Mouse (Mus musculus) heart, embryonic 10.5 days (tissue): Measurements from ENCODE around the gene Crtap. TPM values are rescaled to one million over a fixed set of nuclear protein-coding genes. Genes with fewer than 3 reads are reported as not detected.
"Not testable (repeated sequence)": the region's sequence is repeated elsewhere in the genome, so short reads cannot be mapped to it uniquely, and the experiment has no call there.

Source experiments
- DNase-seq: peaks from one replicate; pipeline ENCODE4 v3.0.0-alpha.2; 2017; ENCODE audit warnings: low spot score
- H3K27ac ChIP-seq: fragments of 300-500 bp; sonication (generic); 2 replicates; pipeline ENCODE4 v1.5.1; 2016; ENCODE audit warnings: mild to moderate bottlenecking
- H3K27me3 ChIP-seq: fragments of 300-500 bp; sonication (generic); 2 replicates; pipeline ENCODE4 v1.6.1; 2016; ENCODE audit warnings: mild to moderate bottlenecking; ENCODE audit not compliant: poor library complexity, insufficient read depth, severe bottlenecking
- H3K36me3 ChIP-seq: fragments of 300-500 bp; sonication (generic); 2 replicates; pipeline ENCODE4 v1.6.1; 2016; ENCODE audit warnings: mild to moderate bottlenecking, moderate library complexity
- H3K4me1 ChIP-seq: fragments of 300-500 bp; sonication (generic); 2 replicates; pipeline ENCODE4 v1.6.1; 2016; ENCODE audit warnings: mild to moderate bottlenecking
- H3K4me3 ChIP-seq: fragments of 300-500 bp; sonication (generic); 2 replicates; pipeline ENCODE4 v1.5.1; 2016; ENCODE audit warnings: mild to moderate bottlenecking, moderate library complexity
- H3K9me3 ChIP-seq: fragments of 300-500 bp; sonication (generic); 2 replicates; pipeline ENCODE4 v1.6.1; 2016; ENCODE audit warnings: mild to moderate bottlenecking, moderate library complexity
- WGBS: fragments of 180-500 bp; shearing (Covaris S2); methylation state at CpG from one replicate; pipeline ENCODE4 v1.1.7; 2016; 5-methylcytosine and 5-hydroxymethylcytosine counted together
- polyA plus RNA-seq: library from polyadenylated mRNA; unstranded; fragments of >200 nt; fragmentation: Nextera tagmentation; extraction: Ambion mirVana; gene quantifications from 2 replicates; pipeline ENCODE4 v1.2.1, GENCODE M21; 2016

Gene Crtap
- polyA plus RNA-seq, 1 experiment from 2014 or later: 92.4 TPM

GRCm38 (mm10) chr9:114369389-114369788 is 21.1 kb downstream of the Crtap start:
- H3K4me1 ChIP-seq, H3K4me3 ChIP-seq, H3K27ac ChIP-seq, DNase-seq, H3K36me3 ChIP-seq, H3K9me3 ChIP-seq: not testable (repeated sequence)
- peaks cover 11% of the 10 kb centered on the region; the same call in 1 of the 2 replicates for H3K27me3 ChIP-seq
- WGBS: 54% methylated on average over 5 of the region's 5 CpGs

- Histone ChIP-seq H3K27ac (peak overlapping the region; percentile 85), H3K4me3 (peak overlapping the region; percentile 66), H3K4me1 (no peaks in the 10 kb centered on the region), H3K9me3 (no peaks in the 10 kb centered on the region), H3K36me3 (0 out of 2 replicates have a peak, but pooled peaks cover 2% of the 10 kb centered on the region), H3K27me3 (peaks cover 11% of the 10 kb centered on the region; the same call in 1 of the 2 replicates)
- DNase-seq: no peak
- 10% methylated on average over 12 of the region's 12 CpGs for WGBS
Measured at GRCm38 (mm10) chr9:114368471-114368858, 22.0 kb downstream of the Crtap start.

GRCm38 (mm10) chr9:114367783-114368470 is 22.5 kb downstream of the Crtap start:
- Histone ChIP-seq H3K36me3 (no peaks in the 10 kb centered on the region), H3K4me3 (peak overlapping the region; percentile 66), H3K9me3 (no peaks in the 10 kb centered on the region), H3K27ac (peak overlapping the region; percentile 85), H3K27me3 (peaks cover 11% of the 10 kb centered on the region; the same call in 1 of the 2 replicates), H3K4me1 (no peaks in the 10 kb centered on the region)
- under 1% methylated on average over 48 of the region's 48 CpGs for WGBS
- peak; percentile 88 for DNase-seq

- H3K36me3 ChIP-seq, H3K27me3 ChIP-seq, DNase-seq, H3K9me3 ChIP-seq, H3K27ac ChIP-seq, H3K4me1 ChIP-seq, H3K4me3 ChIP-seq: not testable (repeated sequence)
- WGBS: 62% methylated on average over 9 of the region's 9 CpGs
Measured at GRCm38 (mm10) chr9:114329855-114330254, 60.6 kb downstream of the Crtap start, which contains the start of gene Bcl2a1c. Gene Bcl2a1c, plus strand, starts transcription at chr9:114330135.

- DNase-seq, H3K9me3 ChIP-seq: not testable (repeated sequence)
Measured at GRCm38 (mm10) chr9:114328332-114328731, 62.1 kb downstream of the Crtap start.

GRCm38 (mm10) chr9:114326011-114326748 is 64.3 kb downstream of the Crtap start:
- Histone ChIP-seq H3K27me3 (no peaks in the 10 kb centered on the region), H3K27ac (no peak overlapping the region), H3K9me3 (no peaks in the 10 kb centered on the region), H3K4me1 (no peaks in the 10 kb centered on the region), H3K36me3 (no peaks in the 10 kb centered on the region), H3K4me3 (no peak overlapping the region)
- 53% methylated on average over 3 of the region's 3 CpGs for WGBS
- no peak for DNase-seq

More at GRCm38 (mm10) chr9:114328332-114328731, 62.1 kb downstream of the Crtap start:
- not testable (repeated sequence) for H3K27me3 ChIP-seq, H3K4me1 ChIP-seq, H3K4me3 ChIP-seq, H3K27ac ChIP-seq, H3K36me3 ChIP-seq

Other genes with a start within 250 kb of the Crtap start
- gene Bcl2a1c, start 60.5 kb downstream of the Crtap start, polyA plus RNA-seq: not detected in 2 replicates
- 33.5 and 45.1 TPM in 2 replicates for gene Glb1, start 10.4 kb upstream of the Crtap start, polyA plus RNA-seq
- 11.5 and 14.6 TPM in 2 replicates for gene Tmppe, start 10.4 kb upstream of the Crtap start, polyA plus RNA-seq
- not detected in 2 replicates for gene Ccr4, start 114.2 kb upstream of the Crtap start, polyA plus RNA-seq
- 0.38 and 0.97 TPM in 2 replicates for gene C130032M10Rik, start 125.0 kb upstream of the Crtap start, polyA plus RNA-seq
- gene Trim71, start 173.7 kb upstream of the Crtap start, polyA plus RNA-seq: 2.4 and 3.1 TPM in 2 replicates
- gene Cnot10, start 249.5 kb upstream of the Crtap start, polyA plus RNA-seq: 44.8 and 53.3 TPM in 2 replicates